Mouse (Mus musculus) ovary, postnatal 10 days (tissue): Measurements from ENCODE around the gene Tbc1d22a.

Experiments
- DNase-seq: peaks from one replicate; pipeline ENCODE4 v3.0.0; 2022; ENCODE audit warnings: low spot score

Gene Tbc1d22a

GRCm38 (mm10) chr15:86277428-86277827, 63.2 kb downstream of the Tbc1d22a start:
- DNase-seq, result no peak

GRCm38 (mm10) chr15:86279059-86279974, 65.1 kb downstream of the Tbc1d22a start:
- DNase-seq, result no peak

GRCm38 (mm10) chr15:86280137-86280536, 65.9 kb downstream of the Tbc1d22a start:
- DNase-seq, result no peak

GRCm38 (mm10) chr15:86283238-86283637, 69.0 kb downstream of the Tbc1d22a start:
- DNase-seq, result no peak

- no peak for DNase-seq
Observed at GRCm38 (mm10) chr15:86285296-86285695, 71.0 kb downstream of the Tbc1d22a start.

- DNase-seq, result no peak
Observed at GRCm38 (mm10) chr15:86290074-86290473, 75.8 kb downstream of the Tbc1d22a start.

GRCm38 (mm10) chr15:86292288-86292687, 78.0 kb downstream of the Tbc1d22a start:
- DNase-seq, result no peak

GRCm38 (mm10) chr15:86294426-86294825, 80.2 kb downstream of the Tbc1d22a start:
- no peak for DNase-seq

DNA sequence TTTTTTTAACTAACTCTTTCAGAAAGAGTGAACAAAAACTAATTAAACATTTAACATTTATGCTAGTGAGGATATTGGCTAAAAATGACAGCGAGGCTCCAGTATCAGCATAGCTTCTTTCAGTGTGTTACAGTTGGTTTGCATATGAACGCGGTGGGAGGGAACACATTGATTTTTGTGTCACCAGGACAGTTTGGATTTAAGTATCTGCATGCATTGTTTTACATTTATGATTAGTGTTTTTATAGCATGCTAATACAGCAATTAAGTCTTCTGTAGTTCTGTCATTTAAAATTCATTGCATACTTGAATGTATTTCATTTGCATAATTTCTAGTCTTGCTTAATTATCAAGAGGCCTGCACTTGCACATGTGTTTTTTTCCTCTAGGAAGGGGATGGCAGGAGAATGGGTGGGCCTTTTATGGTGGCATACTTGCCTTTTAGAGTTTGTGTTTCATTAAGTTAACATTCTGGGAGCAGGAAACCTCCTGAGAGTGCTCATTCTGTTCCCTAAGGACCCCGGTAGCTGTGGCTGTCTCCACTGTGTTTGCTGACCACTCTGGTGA, 81.5 kb downstream of the Tbc1d22a start:
- DNase-seq, result no peak

DNA sequence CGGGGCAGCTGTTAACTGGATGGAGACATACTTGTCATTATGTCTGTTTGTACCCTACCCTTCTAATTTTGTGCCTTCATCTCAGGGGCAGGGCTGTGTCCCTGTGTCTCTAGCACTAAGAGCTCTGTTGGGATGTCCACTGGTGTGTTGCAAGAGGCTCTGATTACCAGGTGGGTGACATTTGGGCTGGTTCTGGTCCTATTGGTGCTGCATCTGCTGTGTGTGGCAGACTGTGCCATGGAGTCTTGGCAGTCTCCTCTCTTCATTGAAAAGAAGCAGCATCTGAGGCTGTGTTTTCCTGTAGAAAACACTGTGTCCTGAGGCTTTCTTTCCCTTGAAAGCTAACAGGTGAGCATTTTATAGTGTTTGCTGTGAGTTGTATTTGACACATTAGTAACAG, 83.0 kb downstream of the Tbc1d22a start:
- DNase-seq, result no peak

DNA sequence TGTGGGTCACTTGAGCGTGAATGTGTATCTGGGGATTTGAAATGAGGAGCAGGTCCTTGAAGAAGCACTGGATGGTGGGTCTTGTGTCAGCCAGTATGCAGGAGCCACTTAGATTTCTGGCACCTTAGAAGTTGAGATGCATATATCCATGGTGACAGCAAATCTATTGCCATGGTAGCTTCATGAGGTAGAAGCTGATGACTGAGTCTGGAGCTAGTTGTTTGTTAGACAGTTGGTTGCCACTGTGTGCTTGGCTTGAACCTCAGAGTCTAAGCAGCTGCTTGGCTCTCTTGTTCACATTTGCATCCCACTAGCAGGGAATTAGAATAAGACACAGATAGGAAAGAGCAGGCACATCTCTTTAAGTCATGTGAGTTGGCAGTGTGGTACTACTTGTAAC, 89.6 kb downstream of the Tbc1d22a start:
- no peak for DNase-seq

- DNase-seq, result no peak
Observed at GRCm38 (mm10) chr15:86304861-86305260, 90.6 kb downstream of the Tbc1d22a start.

DNA sequence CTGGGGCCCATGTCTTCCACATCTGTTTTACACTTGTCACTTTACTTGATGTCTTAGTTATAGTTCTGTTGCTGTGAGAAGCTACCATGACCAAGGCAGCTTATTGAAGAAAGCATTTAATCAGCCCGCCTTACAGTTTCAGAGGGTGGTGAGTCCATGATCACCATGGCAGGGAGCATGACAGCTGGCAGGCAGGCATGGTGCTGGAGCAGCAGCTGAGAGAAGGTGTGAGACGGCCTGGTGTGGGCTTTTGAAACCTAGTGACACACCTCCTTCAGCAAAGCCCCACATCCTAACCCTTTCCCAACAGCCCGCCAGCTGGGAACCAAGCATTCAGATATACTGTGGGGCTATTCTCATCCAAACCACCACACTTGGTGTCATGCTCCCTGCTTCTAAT, 91.0 kb downstream of the Tbc1d22a start:
- DNase-seq, result no peak

DNA sequence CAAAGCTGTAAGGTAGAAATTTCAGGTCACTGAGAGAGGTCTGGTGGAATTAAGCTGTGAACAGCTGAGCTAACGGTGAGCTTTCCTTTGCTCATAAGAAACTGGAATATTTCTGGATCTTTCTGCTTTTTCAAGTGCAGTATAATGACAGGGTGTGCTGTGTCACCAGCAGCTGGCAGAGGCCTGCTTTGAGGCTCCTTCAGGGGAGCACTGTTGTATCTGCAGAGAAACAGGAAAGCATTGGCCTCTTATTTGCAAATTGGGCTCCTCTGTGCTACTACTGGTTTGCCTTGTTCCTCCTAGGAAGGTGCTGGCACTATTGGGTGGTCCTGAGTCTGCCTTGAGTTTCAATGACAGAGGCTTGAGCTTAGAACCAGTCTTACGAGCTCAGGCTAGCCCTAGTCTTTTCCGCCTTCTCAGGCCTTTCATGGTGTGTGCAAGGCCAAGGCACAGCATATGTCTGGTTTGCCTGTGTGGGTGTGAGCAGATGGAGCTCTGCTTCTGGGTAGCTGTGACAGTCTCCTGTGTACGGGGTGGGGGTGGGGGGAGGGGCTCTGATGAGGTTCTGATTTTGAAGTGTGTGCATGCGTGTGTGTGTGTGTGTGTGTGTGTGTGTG, 95.1 kb downstream of the Tbc1d22a start:
- no peak for DNase-seq

DNA sequence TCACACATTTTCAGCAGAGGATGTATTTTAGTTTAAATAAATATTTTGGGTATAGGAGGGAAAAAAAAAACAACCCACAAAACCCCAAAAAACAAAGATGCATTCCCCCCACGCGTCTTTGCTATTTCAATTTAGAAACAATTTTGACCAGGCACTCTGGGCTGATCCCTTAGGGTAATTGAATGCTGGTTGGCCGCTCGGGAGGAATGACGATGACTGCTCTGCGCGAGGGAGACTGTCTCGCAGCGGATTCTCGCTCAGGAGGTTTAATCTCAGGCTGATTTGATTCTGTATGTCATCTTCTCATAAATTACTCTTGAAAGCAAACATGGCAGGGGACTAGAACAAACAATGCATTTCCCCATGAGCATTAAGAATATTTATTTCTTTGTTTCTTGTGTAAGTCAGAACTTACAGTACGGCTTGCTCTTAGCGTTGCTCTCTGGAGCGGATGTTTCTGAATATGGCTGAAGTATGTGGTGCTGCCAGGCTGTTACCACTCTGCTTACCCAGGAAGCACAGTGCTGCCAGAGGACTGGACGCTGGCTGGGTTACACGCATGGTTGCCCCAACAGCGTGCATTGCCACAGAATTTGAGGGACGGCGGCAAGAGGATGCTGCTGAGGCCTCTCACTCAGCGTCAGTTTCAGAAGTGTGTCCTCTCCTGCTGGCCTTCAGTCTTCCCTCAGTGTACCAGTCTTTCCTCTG, 106.7 kb downstream of the Tbc1d22a start:
- no peak for DNase-seq

GRCm38 (mm10) chr15:86326341-86326740, 112.1 kb downstream of the Tbc1d22a start:
- DNase-seq, result no peak

- DNase-seq, result no peak
Observed at GRCm38 (mm10) chr15:86329911-86330310, 115.7 kb downstream of the Tbc1d22a start.

DNA sequence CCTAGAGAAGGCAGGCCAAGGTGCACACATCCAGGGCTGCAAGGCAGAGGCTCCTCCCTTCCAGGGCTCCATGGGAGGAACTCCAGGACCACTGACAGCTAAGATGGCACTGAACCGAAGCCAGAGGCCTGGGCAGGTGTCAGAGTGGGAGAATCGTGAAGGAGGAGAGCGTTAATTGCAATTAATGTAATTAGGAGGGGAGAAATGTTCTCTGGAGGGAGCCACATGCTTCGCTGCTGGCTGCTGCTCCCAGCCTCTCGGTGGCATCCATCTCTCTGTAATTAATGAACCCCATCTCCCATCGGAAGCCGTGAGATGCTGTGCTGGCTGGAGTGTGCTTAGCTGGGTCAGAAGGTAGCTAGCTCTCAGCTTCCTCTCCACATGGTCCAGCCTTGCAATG, 116.2 kb downstream of the Tbc1d22a start:
- no peak for DNase-seq

- no peak for DNase-seq
Observed at GRCm38 (mm10) chr15:86331501-86332245, 117.4 kb downstream of the Tbc1d22a start.

- DNase-seq, result no peak
Observed at GRCm38 (mm10) chr15:86333176-86333575, 118.9 kb downstream of the Tbc1d22a start.

DNA sequence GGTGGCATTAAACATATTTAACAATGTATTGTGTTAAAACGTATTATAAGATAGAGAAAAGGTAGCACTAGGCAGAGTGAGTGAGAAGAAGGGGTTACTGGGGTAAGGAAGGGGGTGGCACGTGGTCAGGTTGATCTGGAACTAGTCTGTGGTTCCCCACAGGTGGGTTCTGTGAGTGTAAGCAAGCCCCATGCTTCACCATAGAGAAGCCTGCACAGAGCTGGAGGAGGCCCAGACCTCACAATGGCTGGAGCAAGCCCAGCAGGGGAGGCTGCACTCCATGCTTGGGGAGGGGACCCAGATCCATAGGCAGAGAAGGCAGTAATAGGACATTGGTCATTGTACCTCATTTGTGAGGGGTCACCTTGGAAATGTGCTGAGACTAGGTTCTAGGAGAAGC, 119.3 kb downstream of the Tbc1d22a start:
- DNase-seq, result no peak

GRCm38 (mm10) chr15:86334276-86334675, 120.0 kb downstream of the Tbc1d22a start:
- no peak for DNase-seq
